Mouse (Mus musculus): ENCODE data around the gene Parp11. TPM values are rescaled to one million over a fixed set of nuclear protein-coding genes. Genes with fewer than 3 reads are reported as not detected.

Gene Parp11
- total and polyA plus RNA-seq, 2 experiments, result 3.5 to 9.4 TPM

GRCm38 (mm10) chr6:127466749-127467310 lies 20.2 kb downstream of the Parp11 start:
- TF ChIP-seq POLR2A (IDR thresholded peaks at IDR 0.05; ENCODE audit: extremely low read depth, insufficient read depth, low read length), result no peak
- no peak for TF ChIP-seq CTCF (IDR thresholded peaks at IDR 0.05; ENCODE audit: low read depth, low read length)
- H3K4me3 ChIP-seq (ENCODE audit: insufficient read depth, low read depth, low read length), result no peak overlapping the region
- H3K79me2 ChIP-seq (ENCODE audit: control insufficient read depth, insufficient read depth, low read length), result 0 out of 2 replicates have a peak, but pooled peaks cover 4% of the 10 kb centered on the region
- no peaks in the 10 kb centered on the region; the same call in 1 of the 2 replicates for H3K36me3 ChIP-seq (ENCODE audit: control insufficient read depth, insufficient read depth, low read length)
- no peak for DNase-seq (ENCODE audit: extremely low read depth, low read depth, low spot score)
- no peak overlapping the region for H3K9ac ChIP-seq (ENCODE audit: low read depth, low read length)
- H3K27ac ChIP-seq (replicated peaks; ENCODE audit: insufficient read depth, low read depth, low read length), result no peak overlapping the region
- H3K27me3 ChIP-seq (ENCODE audit: control insufficient read depth, insufficient read depth, low read length), result no peaks in the 10 kb centered on the region
- 90% methylated on average over 4 of the region's 4 CpGs for WGBS
- no peaks in the 10 kb centered on the region; the same call in 1 of the 2 replicates for H3K4me1 ChIP-seq (ENCODE audit: control insufficient read depth, insufficient read depth, low read length)

GRCm38 (mm10) chr6:127472078-127472477 lies 25.4 kb downstream of the Parp11 start:
- 88% methylated on average over 4 of the region's 4 CpGs for WGBS

GRCm38 (mm10) chr6:127473961-127474360 lies 27.3 kb downstream of the Parp11 start:
- DNase-seq (ENCODE audit: extremely low read depth, low read depth, low spot score), result no peak

More at GRCm38 (mm10) chr6:127472078-127472477, 25.4 kb downstream of the Parp11 start:
- no peak overlapping the region for H3K27ac ChIP-seq (replicated peaks; ENCODE audit: insufficient read depth, low read depth, low read length)
- DNase-seq (ENCODE audit: extremely low read depth, low read depth, low spot score), result peak; percentile 36
- TF ChIP-seq POLR2A (IDR thresholded peaks at IDR 0.05; ENCODE audit: extremely low read depth, insufficient read depth, low read length) (no peak), CTCF (IDR thresholded peaks at IDR 0.05; ENCODE audit: low read depth, low read length) (no peak)
- H3K4me3 ChIP-seq (ENCODE audit: insufficient read depth, low read depth, low read length), result no peak overlapping the region
- H3K9ac ChIP-seq (ENCODE audit: low read depth, low read length), result no peak overlapping the region
- H3K79me2 ChIP-seq (ENCODE audit: control insufficient read depth, insufficient read depth, low read length), result no peaks in the 10 kb centered on the region
- H3K4me1 ChIP-seq (ENCODE audit: control insufficient read depth, insufficient read depth, low read length), result no peaks in the 10 kb centered on the region
- no peaks in the 10 kb centered on the region; the same call in 1 of the 2 replicates for H3K36me3 ChIP-seq (ENCODE audit: control insufficient read depth, insufficient read depth, low read length)
- no peaks in the 10 kb centered on the region for H3K27me3 ChIP-seq (ENCODE audit: control insufficient read depth, insufficient read depth, low read length)

GRCm38 (mm10) chr6:127475231-127475630 lies 28.6 kb downstream of the Parp11 start:
- Histone ChIP-seq H3K27ac (replicated peaks; ENCODE audit: insufficient read depth, low read depth, low read length) (no peak overlapping the region), H3K36me3 (ENCODE audit: control insufficient read depth, insufficient read depth, low read length) (peaks cover 4% of the 10 kb centered on the region), H3K79me2 (ENCODE audit: control insufficient read depth, insufficient read depth, low read length) (no peaks in the 10 kb centered on the region), H3K27me3 (ENCODE audit: control insufficient read depth, insufficient read depth, low read length) (no peaks in the 10 kb centered on the region), H3K4me3 (ENCODE audit: insufficient read depth, low read depth, low read length) (no peak overlapping the region), H3K4me1 (ENCODE audit: control insufficient read depth, insufficient read depth, low read length) (no peaks in the 10 kb centered on the region), H3K9ac (ENCODE audit: low read depth, low read length) (no peak overlapping the region)
- 95% methylated on average over 3 of the region's 3 CpGs for WGBS
- DNase-seq (ENCODE audit: extremely low read depth, low read depth, low spot score), result no peak
- TF ChIP-seq CTCF (IDR thresholded peaks at IDR 0.05; ENCODE audit: low read depth, low read length) (no peak), POLR2A (IDR thresholded peaks at IDR 0.05; ENCODE audit: extremely low read depth, insufficient read depth, low read length) (no peak)

More at GRCm38 (mm10) chr6:127473961-127474360, 27.3 kb downstream of the Parp11 start:
- no peak for TF ChIP-seq CTCF (IDR thresholded peaks at IDR 0.05; ENCODE audit: low read depth, low read length)
- no peak for TF ChIP-seq POLR2A (IDR thresholded peaks at IDR 0.05; ENCODE audit: extremely low read depth, insufficient read depth, low read length)
- Histone ChIP-seq H3K9ac (ENCODE audit: low read depth, low read length) (no peak overlapping the region), H3K4me3 (ENCODE audit: insufficient read depth, low read depth, low read length) (no peak overlapping the region), H3K36me3 (ENCODE audit: control insufficient read depth, insufficient read depth, low read length) (peaks cover 3% of the 10 kb centered on the region), H3K79me2 (ENCODE audit: control insufficient read depth, insufficient read depth, low read length) (no peaks in the 10 kb centered on the region), H3K27ac (replicated peaks; ENCODE audit: insufficient read depth, low read depth, low read length) (no peak overlapping the region), H3K4me1 (ENCODE audit: control insufficient read depth, insufficient read depth, low read length) (no peaks in the 10 kb centered on the region), H3K27me3 (ENCODE audit: control insufficient read depth, insufficient read depth, low read length) (no peaks in the 10 kb centered on the region)
- WGBS, result 93% methylated on average over 8 of the region's 8 CpGs

- no peak for DNase-seq (ENCODE audit: extremely low read depth, low read depth, low spot score)
- Histone ChIP-seq H3K4me3 (ENCODE audit: insufficient read depth, low read depth, low read length) (no peak overlapping the region), H3K36me3 (ENCODE audit: control insufficient read depth, insufficient read depth, low read length) (peaks cover 10% of the 10 kb centered on the region; the same call in 1 of the 2 replicates), H3K79me2 (ENCODE audit: control insufficient read depth, insufficient read depth, low read length) (no peaks in the 10 kb centered on the region), H3K27ac (replicated peaks; ENCODE audit: insufficient read depth, low read depth, low read length) (no peak overlapping the region), H3K9ac (ENCODE audit: low read depth, low read length) (no peak overlapping the region), H3K4me1 (ENCODE audit: control insufficient read depth, insufficient read depth, low read length) (no peaks in the 10 kb centered on the region), H3K27me3 (ENCODE audit: control insufficient read depth, insufficient read depth, low read length) (no peaks in the 10 kb centered on the region)
- TF ChIP-seq POLR2A (IDR thresholded peaks at IDR 0.05; ENCODE audit: extremely low read depth, insufficient read depth, low read length) (no peak), CTCF (IDR thresholded peaks at IDR 0.05; ENCODE audit: low read depth, low read length) (no peak)
- 90% methylated on average over 6 of the region's 6 CpGs for WGBS
Measured at GRCm38 (mm10) chr6:127491046-127491445, 44.4 kb downstream of the Parp11 start.

DNA sequence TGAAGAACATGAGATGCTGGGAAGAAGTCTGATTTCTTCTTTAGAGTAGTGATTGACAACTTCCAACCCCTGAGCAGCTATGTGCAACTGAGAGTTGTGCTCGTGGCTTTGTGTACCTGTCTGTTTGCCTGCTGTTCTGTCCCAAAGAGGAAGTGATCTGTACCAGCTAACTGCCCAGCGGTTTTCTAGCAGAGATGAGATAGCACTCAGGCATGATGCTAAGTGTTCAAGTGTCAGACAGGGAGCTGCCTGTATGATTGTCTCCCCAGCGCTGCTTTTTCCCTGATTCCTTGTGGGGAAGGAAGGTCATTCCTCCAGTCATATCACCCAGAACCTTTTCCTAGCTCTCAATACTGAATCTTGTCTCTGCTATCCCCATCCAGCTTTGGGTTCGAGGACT lies 45.9 kb downstream of the Parp11 start:
- H3K79me2 ChIP-seq (ENCODE audit: control insufficient read depth, insufficient read depth, low read length), result no peaks in the 10 kb centered on the region
- H3K27ac ChIP-seq (replicated peaks; ENCODE audit: insufficient read depth, low read depth, low read length), result no peak overlapping the region
- H3K27me3 ChIP-seq (ENCODE audit: control insufficient read depth, insufficient read depth, low read length), result no peaks in the 10 kb centered on the region
- no peak overlapping the region for H3K9ac ChIP-seq (ENCODE audit: low read depth, low read length)
- WGBS, result 90% methylated on average over 4 of the region's 4 CpGs
- H3K4me1 ChIP-seq (ENCODE audit: control insufficient read depth, insufficient read depth, low read length), result no peaks in the 10 kb centered on the region
- peaks cover 10% of the 10 kb centered on the region; the same call in 1 of the 2 replicates for H3K36me3 ChIP-seq (ENCODE audit: control insufficient read depth, insufficient read depth, low read length)
- DNase-seq (ENCODE audit: extremely low read depth, low read depth, low spot score), result no peak
- no peak overlapping the region for H3K4me3 ChIP-seq (ENCODE audit: insufficient read depth, low read depth, low read length)
- no peak for TF ChIP-seq CTCF (IDR thresholded peaks at IDR 0.05; ENCODE audit: low read depth, low read length)
- no peak for TF ChIP-seq POLR2A (IDR thresholded peaks at IDR 0.05; ENCODE audit: extremely low read depth, insufficient read depth, low read length)

Measured in liver, adult 2 months (tissue).